Mouse (Mus musculus): ENCODE results near the gene Hsph1. TPM values are rescaled to one million over a fixed set of nuclear protein-coding genes. Genes with fewer than 3 reads are reported as not detected.

Hsph1 gene
- total RNA-seq (2021), result 100 to 1,000 TPM; 251 to 280 TPM
- long read RNA-seq, experiment 1, transcript Hsph1-211 (18 exons, 3,802 nt), result major isoform, 254 of 294 reads
- long read RNA-seq, experiment 1, partial matches to known transcripts, result 17 of 294 reads
- long read RNA-seq, experiment 1, other reads (novel, unspliced or antisense), result 22 of 294 reads
- long read RNA-seq, experiment 2, transcript Hsph1-211 (18 exons, 3,802 nt), result major isoform, 216 of 250 reads
- long read RNA-seq, experiment 2, partial matches to known transcripts, result 23 of 250 reads
- long read RNA-seq, experiment 2, other reads (novel, unspliced or antisense), result 8 of 250 reads

DNA sequence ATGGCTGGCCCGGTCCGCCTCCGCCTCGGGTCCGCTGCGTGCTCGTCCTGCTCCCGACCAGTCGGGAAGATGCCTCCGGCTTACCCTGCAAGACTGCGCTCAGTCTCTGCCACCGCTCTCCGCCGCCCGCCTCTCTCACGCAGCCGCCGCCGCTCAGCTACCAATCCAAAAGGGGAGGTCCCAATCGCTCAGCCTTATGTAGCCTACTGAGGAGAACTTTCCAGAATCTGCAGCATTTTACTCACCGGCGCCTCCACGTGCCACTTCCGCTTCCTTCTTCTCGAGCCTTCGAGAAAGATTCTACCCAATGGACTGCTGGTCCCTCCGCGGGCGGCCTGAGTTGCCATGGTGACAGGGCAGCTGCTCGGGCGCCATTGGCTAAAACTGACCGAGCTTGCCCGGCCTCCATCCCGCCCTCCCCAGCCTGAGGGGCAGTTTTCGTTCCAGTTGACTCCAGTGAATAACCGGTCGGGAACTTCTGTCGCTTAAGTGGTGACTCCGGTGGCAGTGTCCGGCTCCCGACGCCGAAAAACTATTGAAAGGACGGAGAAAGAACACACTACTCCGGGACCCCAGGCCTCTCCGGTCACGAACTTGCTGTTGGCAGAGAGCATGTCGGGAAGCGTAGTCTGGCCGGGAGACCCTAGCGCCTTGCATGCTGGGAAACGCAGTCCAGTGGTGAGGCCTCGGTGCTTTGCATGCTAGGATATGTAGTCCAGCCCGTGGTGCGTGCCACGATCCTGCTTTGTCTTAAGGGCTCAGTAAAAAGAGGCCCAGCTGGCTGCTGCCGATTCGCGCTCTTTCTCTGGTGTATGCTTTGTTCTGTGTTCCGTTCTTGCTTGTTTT, at the start of gene Hsph1:
TSS of gene Hsph1 (minus strand) at position 302 of the 846 bp plus-strand sequence.
- DNase-seq (ENCODE audit: low spot score in 2 of 2), result peak; percentile 99
- intact Hi-C loops (cut with DNase I), result loop anchor here (5.0 kb wide), 1 partner anchor 99 kb away; no protein-coding TSS in a partner anchor

DNA sequence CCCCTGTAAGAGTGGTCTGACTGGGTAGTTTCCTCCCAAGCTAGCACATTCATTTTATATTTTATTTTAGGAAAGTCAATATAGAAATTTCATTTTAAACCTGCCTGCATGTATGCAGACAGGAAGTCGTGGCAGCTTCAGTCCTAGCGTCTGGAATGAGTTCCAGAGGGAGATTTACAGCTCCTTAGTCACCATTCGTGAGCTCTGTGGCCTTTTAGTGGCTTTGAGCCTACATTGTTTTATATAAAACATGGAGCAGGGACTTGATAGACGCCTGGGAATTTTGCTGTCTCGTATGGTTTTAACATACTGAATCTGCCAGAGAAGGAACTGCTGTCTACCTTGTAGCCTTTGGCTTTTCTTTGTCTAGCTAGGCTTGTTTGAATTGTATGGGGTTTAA, 44.8 kb upstream of the Hsph1 start:
- DNase-seq (ENCODE audit: low spot score in 2 of 2), result no peak
- intact Hi-C loops (cut with DNase I), result no loop called here

DNA sequence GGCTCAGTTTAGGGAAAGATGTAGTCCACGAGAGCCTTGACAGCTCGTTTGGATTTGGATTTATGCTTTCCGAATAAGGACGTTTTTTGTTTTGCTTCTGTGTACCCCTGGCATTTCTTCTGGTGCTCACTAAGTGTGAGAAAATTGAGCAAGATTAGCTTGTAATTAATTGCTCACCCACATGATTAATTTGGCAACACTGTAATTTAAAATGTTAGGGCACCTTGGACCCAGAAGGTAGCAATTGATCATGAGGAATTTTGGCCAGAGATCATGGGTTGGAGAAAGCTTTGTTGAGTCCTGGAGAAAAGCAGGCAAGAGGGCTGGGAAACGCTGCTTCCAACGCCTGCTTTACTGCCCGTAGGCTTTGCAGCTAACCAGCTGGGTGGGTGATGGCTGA, 43.7 kb upstream of the Hsph1 start:
- intact Hi-C loops (cut with DNase I), result loop anchor here (10.0 kb wide), 1 partner anchor 345 kb away; no protein-coding TSS in a partner anchor
- DNase-seq (ENCODE audit: low spot score in 2 of 2), result no peak

DNA sequence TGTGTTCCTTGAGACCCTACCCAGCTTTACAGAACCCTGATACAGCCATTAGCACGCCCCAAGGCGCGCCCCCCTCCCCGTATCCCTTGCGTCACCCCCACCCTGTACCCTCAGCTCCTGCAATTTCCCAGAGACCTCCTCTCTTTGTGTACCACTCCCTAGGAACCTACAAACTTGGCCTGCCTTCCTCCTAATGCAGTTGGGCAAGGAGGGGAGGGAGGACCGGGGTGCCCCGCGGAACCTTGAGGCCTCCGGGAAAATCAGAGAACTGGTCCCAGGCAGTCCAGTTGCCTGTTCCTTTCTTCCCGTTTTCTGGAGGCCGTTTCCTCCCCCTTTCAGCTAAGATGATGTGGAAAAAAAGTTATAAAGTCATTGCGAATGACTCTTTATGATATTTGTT, 43.2 kb upstream of the Hsph1 start:
- intact Hi-C loops (cut with DNase I), result loop anchor here (10.0 kb wide), 1 partner anchor 345 kb away; no protein-coding TSS in a partner anchor
- no peak for DNase-seq (ENCODE audit: low spot score in 2 of 2)

DNA sequence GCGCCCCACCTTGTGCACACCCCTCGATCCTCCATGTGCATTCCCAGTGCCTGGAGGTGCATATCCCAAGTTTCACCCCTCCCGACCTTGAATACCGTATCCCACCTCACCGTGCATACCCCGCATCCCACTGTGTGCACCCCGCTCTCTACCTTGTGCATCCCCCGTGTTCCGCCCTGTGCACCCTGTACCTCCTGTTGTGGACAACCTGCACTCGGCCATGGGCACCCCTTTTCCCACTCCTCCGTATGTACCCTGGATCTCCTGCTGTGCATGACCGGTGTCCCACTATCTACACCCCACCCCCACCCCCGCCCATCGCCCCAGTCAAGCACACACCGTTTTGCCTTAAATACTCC, 42.8 kb upstream of the Hsph1 start:
- intact Hi-C loops (cut with DNase I), result loop anchor here (10.0 kb wide), 1 partner anchor 346 kb away; no protein-coding TSS in a partner anchor
- no peak for DNase-seq (ENCODE audit: low spot score in 2 of 2)

DNA sequence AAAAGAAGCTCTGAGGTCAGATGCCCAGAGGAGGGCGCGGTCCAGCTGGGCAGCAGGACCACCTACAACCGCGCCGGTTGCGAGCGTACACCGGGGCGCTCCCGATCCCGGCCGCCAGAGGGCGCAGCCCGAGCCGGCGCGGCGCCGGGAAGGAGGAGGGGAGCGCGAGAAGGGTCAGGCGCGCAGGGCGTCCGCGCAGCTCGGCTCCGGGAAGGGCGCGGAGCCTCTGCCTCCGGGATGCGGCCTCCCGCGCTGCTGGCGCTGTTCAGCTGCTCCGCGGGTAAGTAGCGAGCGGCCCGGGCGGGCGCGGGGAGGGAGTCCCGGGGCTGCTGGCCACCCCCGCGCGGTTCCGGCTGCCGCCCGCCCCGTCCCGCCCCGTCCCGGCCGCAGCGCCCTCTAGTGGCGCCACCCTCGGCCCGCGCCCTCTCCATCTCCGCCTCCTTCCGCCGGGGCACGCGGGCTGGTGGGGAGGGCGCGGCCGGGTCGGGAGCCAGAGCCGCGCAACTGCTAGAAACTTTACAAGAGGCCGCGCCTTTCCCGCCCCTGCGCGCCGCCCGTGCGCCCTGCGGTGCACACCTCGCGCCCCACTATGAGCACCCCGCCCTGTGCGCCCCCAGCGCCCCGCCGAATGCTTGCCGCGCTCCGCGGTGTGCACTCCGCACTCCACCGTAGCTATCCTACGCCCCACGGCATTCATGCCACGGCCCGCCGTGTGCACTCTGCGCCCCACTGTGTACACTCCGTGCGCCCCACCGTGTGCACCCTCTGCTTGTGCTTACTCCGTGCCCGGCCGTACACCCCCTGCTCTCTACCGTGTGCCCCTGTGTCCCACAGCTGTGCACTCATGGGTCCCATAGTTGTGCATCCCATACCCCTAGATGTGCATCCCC, 42.2 kb upstream of the Hsph1 start, which contains the start of gene B3glct:
TSS of gene B3glct (plus strand) at position 131 of the 890 bp plus-strand sequence.
- DNase-seq (ENCODE audit: low spot score in 2 of 2), result peak; percentile 66 to 77
- intact Hi-C loops (cut with DNase I), result loop anchor here (10.0 kb wide), 1 partner anchor 346 kb away; no protein-coding TSS in a partner anchor

DNA sequence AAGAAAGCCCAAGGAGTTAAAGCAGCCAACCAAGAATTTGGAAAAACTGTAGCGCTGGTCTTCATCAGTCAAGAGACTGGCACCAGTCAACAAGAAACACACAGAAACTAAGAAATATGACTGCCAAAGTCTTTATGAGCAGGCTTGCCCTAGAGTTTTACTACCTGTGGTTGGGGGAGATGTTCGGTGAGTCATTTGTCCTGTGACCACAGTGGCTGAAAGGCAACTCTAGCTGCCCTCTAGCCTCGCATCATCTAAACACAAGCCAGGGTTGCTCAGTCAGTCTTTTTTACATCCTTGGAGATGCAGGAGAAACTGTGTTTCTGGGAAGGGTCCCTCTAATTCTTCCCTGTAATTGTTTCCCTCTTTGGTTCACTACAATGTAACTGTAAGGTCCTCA, 41.0 kb upstream of the Hsph1 start:
- DNase-seq (ENCODE audit: low spot score in 2 of 2), result no peak
- intact Hi-C loops (cut with DNase I), result loop anchor here (10.0 kb wide), 1 partner anchor 348 kb away; no protein-coding TSS in a partner anchor

DNA sequence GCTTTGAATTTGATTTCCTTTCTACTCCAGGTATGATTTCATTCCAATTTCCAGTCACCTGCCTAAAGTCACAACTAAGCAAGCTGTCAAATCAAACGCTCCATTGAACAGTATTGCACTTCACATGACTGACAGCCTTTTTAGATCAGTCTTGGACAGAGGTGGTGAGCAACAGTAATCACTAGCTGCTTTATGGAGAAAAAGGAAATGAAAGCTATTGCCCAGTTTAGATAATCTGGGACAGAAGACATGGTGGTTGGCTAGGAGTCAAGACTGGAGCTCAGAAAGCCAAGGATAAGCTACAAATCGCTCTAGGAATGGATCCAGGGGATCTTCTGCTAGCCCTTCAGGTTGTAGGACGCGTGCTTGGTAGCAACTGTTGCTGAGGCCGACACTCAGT, 27.2 kb upstream of the Hsph1 start:
- no peak for DNase-seq (ENCODE audit: low spot score in 2 of 2)
- intact Hi-C loops (cut with DNase I), result no loop called here

DNA sequence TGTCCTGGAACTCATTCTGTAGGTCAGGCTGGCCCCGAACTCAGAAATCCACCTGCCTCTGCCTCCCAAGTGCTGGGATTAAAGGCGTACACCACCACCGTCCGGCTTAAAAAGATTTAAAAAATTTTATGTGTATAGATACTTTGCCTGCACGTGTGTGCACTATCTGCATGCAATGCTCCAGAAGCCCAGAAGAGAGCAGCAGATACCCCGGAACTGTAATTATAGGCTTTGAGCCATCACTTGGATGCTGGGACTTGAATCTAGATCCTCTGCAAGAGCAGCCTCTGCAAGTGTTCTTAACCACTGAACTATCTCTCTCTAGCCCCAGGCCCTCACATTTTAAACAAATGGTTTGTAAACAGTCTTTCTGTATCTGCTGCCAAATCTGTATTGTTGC, 26.8 kb upstream of the Hsph1 start:
- intact Hi-C loops (cut with DNase I), result no loop called here
- no peak for DNase-seq (ENCODE audit: low spot score in 2 of 2)

DNA sequence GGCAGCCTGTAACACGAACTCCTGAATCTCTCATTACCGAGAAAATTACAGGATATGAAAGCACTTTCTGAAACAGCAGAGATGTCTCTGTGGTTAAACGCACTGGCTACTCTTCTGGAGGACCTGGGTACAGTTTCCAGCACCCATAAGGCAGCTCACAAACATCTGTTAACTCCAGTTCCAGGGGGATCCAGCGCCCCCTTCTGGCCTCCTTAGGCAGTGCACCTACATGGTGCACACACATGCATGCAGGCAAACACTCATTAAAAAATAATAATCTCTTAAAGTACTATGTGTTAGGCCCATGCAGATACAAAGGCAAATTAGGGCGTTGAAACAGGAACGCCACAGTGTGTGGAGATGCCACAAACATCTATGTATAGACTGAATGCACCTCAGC, 25.3 kb upstream of the Hsph1 start:
- intact Hi-C loops (cut with DNase I), result no loop called here

DNA sequence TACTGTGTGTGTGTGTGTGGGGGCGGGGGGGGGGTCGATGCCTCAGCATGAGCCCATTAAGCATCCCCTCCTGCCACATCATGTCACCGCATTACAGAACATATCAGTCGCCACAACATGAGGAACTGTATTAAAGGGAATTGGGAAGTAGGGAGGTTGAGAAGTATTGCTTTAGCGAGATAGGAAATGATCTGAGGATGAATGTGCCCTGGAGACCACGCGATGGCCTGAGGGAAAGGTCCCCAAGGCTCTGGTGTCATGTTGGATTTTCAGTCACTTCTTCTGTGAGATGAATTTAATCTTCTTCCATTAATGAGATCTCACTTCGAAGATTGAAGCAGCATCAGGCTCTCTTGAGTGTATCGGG, 23.2 kb upstream of the Hsph1 start:
- intact Hi-C loops (cut with DNase I), result no loop called here
- DNase-seq (ENCODE audit: low spot score in 2 of 2), result no peak

More for the DNA sequence above, 25.3 kb upstream of the Hsph1 start:
- DNase-seq (ENCODE audit: low spot score in 2 of 2), result no peak

DNA sequence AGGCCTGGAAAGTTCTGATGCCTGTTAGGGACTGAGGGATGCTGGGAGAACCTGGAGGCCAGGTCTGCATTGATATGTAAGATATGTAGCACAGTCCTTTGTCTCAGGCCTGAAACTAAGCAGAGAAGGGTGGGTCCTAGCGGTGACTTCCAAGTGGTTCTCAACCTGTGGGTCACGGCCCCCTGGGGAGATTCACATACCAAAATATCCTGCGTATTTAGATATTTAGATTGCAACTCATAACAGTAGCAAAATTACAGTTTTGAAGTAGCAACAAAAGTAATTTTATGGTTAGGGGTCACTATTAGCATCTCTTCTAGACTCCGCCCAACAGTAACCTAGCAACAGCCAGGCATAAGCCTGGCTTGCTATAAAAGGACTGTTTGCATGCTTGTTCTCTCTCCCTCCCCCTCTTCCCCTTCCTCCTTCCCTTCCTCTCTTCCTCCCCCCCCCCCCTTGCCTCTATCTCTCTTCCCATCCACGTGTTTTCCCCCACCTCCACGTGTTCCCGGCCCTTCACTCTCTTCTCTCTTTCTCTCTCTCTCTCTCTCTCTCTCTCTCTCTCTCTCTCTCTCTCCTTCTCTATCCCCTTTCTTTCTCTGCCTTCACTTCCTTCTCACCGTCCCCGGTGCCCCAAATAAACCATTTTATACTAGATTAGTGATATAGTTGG, 22.7 kb upstream of the Hsph1 start:
- intact Hi-C loops (cut with DNase I), result no loop called here
- no peak for DNase-seq (ENCODE audit: low spot score in 2 of 2)

DNA sequence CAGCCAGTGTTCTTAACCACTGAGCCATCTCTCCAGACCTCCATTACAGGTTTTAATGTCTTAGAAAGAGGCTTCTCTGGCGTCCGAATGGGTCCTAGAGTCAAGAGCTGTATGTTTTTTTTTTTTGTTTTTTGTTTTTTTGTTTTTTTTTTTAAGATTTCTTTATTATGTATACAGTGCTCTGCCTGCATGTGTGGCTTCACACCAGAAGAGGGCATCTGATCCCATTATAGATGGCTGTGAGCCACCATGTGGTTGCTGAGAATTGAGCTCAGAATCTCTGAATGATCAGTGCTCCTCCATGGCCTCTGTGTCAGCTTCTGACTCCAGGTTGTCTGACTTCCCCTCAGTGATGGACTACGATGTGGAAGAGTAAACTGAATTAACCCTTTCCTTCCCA, 21.8 kb upstream of the Hsph1 start:
- intact Hi-C loops (cut with DNase I), result no loop called here

DNA sequence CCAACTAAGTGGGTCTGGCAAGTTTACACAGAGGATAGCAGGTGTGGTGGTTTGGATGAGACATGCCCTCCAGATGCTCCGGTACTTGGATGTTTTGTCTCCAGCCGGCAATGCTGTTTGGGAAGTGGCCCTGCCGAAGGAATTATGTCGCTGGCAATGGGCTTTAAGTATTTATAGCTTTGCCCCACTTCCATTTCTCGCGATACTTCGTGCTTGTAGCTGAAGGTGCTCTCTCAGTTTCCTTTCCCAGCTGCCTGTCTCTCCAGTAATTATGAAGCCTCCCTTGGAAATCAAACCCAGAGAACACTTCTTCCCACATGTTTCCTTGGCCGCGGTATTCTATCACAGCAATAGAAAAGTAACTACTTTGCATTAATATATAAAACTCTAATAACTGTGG, 19.5 kb upstream of the Hsph1 start:
- intact Hi-C loops (cut with DNase I), result no loop called here

More for the DNA sequence above, 21.8 kb upstream of the Hsph1 start:
- no peak for DNase-seq (ENCODE audit: low spot score in 2 of 2)

DNA sequence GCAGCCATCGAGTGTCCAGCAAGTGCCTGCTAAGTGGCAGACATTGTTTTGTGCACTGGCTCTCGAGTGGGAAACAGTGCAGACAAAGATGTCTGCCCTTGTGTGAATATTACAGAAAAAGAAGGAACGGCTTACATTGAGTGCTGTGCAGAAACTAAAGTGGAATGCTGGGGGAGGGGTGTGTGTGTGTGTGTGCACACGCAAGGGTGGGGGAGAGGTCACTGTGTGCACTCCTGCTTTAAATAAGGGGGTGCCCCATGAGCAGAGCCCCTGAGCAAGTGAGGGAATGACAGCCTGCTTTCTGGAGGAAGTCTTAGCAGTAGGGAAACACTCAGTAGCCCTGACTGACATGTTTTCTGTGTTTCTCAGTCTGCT, 14.0 kb upstream of the Hsph1 start:
- intact Hi-C loops (cut with DNase I), result no loop called here
- no peak for DNase-seq (ENCODE audit: low spot score in 2 of 2)

More for the DNA sequence above, 19.5 kb upstream of the Hsph1 start:
- DNase-seq (ENCODE audit: low spot score in 2 of 2), result no peak

DNA sequence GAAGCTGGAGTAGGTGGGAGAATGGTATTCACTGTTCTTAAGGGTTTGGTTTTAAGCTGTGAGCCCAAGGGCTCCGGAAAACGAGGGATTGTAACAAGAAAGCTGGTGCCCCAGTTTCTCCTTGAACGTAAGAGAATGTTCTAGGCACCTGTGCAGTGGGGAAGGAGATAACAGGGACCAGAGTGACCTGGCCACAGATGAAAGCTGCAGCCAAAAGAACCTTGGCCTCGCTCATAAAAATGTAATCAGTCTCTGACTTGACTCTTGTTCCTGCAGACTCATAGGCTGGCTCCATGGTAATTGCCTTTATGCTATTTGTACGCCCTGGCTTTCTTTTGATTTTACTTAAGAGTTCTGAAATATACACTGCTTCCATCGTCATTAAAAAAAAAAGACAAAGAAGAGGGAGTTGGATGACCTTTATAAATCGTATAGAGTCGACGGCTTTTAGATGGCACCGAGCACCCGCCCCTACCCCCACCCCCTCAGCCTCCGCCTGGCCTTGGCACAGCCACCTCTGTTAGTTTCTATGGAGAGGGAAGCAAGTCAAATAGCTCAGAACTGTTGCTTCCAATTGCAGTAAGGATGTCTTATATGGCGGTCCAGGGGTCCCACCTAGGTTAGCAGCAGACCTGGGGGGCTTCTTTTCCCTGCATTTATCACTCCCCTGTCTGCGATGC, 13.5 kb upstream of the Hsph1 start:
- no peak for DNase-seq (ENCODE audit: low spot score in 2 of 2)
- intact Hi-C loops (cut with DNase I), result loop anchor here (10.0 kb wide), 1 partner anchor 375 kb away; no protein-coding TSS in a partner anchor

DNA sequence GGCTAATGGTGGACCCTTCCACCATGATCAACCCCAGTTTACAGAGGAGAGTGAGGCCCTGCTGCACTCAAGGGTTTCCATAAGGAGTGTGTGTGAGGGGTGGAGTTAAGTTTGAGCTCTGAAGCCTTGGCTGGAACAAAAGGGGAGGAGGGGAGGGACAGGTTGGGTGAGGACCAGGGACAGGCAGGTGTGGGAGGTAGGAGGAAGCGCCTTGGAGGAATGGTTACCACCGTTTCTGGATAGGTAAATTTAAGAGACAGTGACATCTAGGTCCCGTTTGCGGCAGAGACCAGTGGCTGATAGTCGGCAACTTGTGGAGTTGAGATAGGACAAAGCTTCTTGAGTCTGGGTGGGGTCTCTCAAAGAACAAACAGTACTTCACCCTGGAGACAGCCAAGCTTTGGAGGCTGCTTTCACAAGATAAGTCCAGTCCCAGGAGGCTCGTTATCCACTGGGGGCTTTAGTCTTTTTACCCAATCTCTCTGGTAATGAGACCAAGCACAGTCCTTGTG, 12.8 kb upstream of the Hsph1 start:
- no peak for DNase-seq (ENCODE audit: low spot score in 2 of 2)
- intact Hi-C loops (cut with DNase I), result loop anchor here (10.0 kb wide), 1 partner anchor 376 kb away; no protein-coding TSS in a partner anchor

DNA sequence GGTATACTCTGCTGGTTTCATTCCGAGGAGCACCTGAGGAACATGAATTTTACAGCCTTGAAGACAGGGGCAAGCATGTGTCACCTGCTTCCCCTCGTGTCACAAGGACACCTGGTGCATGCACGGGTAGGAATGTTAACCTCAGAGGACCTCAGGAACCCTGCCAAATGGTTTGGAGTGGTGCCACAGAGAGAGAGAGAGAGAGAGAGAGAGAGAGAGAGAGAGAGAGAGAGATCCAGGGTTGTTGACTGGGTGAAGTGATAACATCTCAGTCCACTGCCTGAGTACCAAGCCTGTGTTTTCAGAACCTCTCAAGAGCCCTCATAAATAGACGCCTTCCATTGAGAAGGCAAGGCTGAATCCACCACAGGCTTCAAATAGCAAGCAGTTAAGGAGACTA, 12.0 kb upstream of the Hsph1 start:
- intact Hi-C loops (cut with DNase I), result loop anchor here (10.0 kb wide), 1 partner anchor 377 kb away; no protein-coding TSS in a partner anchor

More for the DNA sequence above, 12.0 kb upstream of the Hsph1 start:
- no peak for DNase-seq (ENCODE audit: low spot score in 2 of 2)

All from left cerebral cortex, postnatal 14 days (tissue).